Mouse (Mus musculus): ENCODE results near the gene Wdfy3. TPM values are rescaled to one million over a fixed set of nuclear protein-coding genes. Genes with fewer than 3 reads are reported as not detected.
"Not testable (repeated sequence)": the region's sequence is repeated elsewhere in the genome, so short reads cannot be mapped to it uniquely, and the experiment has no call there.

The Wdfy3 gene
- polyA plus RNA-seq, 1 experiment from 2014 or later: 43.3 TPM

DNA sequence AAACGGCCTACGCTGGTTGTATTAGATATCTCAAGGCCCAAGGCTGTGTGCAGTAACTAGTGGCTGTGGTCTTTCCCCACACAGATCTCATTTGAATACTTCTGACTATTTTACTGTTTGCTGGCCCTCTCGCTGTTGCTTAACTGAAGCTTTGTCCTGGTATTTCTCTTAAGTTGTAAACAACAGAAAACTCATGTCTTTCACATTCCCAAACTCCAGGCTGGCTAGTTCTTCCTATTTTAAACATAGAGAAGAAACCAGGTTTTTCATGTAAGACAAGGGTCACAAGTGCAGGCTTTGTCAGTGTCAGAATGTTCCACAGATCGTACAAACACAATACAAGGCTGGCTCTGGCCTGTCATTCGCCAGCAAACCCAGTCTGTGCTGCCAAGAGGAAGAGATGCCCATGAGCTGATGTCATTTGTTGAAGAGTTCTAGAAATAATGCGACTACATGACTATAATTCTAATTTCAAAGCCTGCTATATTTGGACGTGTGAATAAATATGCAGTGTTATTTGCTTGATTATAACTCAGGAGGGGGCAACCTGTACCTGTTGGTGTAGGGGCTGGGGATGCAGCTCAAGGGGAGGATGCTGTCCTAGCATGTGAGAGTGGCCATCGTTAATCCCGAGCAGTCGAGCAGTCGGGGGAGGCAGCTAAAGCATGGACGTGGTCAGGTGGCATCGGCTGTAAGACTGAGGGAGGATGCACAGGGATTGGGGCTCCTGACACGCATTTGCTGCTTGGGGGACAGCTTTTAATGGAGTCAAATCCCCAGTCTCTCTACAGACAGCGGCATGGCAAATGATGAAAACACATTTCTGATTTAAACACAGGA, 136.5 kb downstream of the Wdfy3 start:
- Histone ChIP-seq H3K9me3 (no peaks in the 10 kb centered on the region), H3K27ac (replicated peaks) (no peak overlapping the region), H3K4me3 (no peak overlapping the region), H3K4me2 (replicated peaks) (no peak overlapping the region), H3K36me3 (peaks cover 72% of the 10 kb centered on the region), H3K27me3 (no peaks in the 10 kb centered on the region), H3K9ac (replicated peaks) (no peak overlapping the region), H3K4me1 (peaks cover 3% of the 10 kb centered on the region; the same call in 1 of the 2 replicates)
- 83% methylated on average over 15 of the region's 15 CpGs for WGBS
- no peak for ATAC-seq (ENCODE audit: low FRiP score, low read depth)

- Histone ChIP-seq H3K4me1 (peaks cover 3% of the 10 kb centered on the region; the same call in 1 of the 2 replicates), H3K9me3 (no peaks in the 10 kb centered on the region), H3K36me3 (peaks cover 69% of the 10 kb centered on the region), H3K4me3 (no peak overlapping the region), H3K27ac (replicated peaks) (no peak overlapping the region), H3K4me2 (replicated peaks) (no peak overlapping the region), H3K9ac (replicated peaks) (no peak overlapping the region), H3K27me3 (no peaks in the 10 kb centered on the region)
- 70% methylated on average over 4 of the region's 4 CpGs for WGBS
- ATAC-seq (ENCODE audit: low FRiP score, low read depth): no peak
These were observed 137.7 kb downstream of the Wdfy3 start for GRCm38 (mm10) chr5:101931997-101932396.

DNA sequence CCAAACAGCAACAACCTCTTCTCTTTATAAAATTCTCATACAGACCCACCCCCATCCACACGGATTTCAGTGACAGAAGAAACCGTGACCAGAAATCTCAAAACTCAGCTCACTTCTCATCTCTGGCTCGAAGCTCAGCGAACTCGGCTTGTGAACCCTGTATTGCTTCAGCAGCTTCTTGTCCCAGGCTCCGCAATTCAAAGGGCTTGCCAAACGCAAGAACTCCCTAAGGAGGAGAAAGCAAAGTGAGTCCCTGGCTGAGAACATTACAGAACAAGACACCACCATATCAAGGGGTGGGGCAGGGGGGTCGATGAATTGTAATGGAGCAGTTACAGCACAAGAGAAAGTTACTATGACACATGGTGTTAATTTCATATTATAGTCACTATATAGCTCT, 143.4 kb downstream of the Wdfy3 start:
- ATAC-seq (ENCODE audit: low FRiP score, low read depth): no peak
- Histone ChIP-seq H3K27ac (replicated peaks) (no peak overlapping the region), H3K4me2 (replicated peaks) (no peak overlapping the region), H3K27me3 (no peaks in the 10 kb centered on the region), H3K4me1 (no peaks in the 10 kb centered on the region), H3K36me3 (peaks cover 88% of the 10 kb centered on the region), H3K4me3 (no peak overlapping the region), H3K9me3 (no peaks in the 10 kb centered on the region), H3K9ac (replicated peaks) (no peak overlapping the region)
- WGBS: 95% methylated on average over 8 of the region's 8 CpGs

- WGBS: 44% methylated on average over 11 of the region's 11 CpGs
- Histone ChIP-seq H3K9me3 (no peaks in the 10 kb centered on the region), H3K27ac (replicated peaks) (no peak overlapping the region), H3K9ac (replicated peaks) (no peak overlapping the region), H3K36me3 (peaks cover 91% of the 10 kb centered on the region), H3K4me1 (no peaks in the 10 kb centered on the region), H3K27me3 (no peaks in the 10 kb centered on the region), H3K4me2 (replicated peaks) (no peak overlapping the region), H3K4me3 (no peak overlapping the region)
- ATAC-seq (ENCODE audit: low FRiP score, low read depth): no peak
These were observed 146.0 kb downstream of the Wdfy3 start for GRCm38 (mm10) chr5:101923710-101924109.

DNA sequence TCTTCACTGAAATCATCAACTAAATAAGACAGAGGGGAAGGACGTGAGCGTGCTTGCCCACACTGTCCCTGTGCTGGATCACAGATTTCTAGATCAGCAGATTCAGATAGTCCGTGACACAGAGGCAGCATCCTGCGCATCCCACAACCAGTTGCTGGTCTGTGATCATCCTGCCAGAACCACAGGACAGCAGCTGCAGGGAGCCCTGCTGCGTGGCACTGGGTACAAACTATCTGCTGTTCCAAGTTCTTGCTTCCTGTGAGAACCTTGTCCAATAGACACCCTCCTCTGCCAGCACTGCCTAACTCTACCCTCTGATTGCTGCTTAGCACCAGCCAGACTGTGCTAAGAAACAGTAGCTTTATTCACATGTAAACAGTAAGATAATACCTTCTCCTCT, 150.2 kb downstream of the Wdfy3 start:
- Histone ChIP-seq H3K27ac (replicated peaks) (no peak overlapping the region), H3K36me3 (peaks cover 90% of the 10 kb centered on the region), H3K4me3 (no peak overlapping the region), H3K9me3 (no peaks in the 10 kb centered on the region), H3K9ac (replicated peaks) (no peak overlapping the region), H3K4me1 (no peaks in the 10 kb centered on the region), H3K4me2 (replicated peaks) (no peak overlapping the region), H3K27me3 (no peaks in the 10 kb centered on the region)
- 92% methylated on average over 5 of the region's 5 CpGs for WGBS
- no peak for ATAC-seq (ENCODE audit: low FRiP score, low read depth)

DNA sequence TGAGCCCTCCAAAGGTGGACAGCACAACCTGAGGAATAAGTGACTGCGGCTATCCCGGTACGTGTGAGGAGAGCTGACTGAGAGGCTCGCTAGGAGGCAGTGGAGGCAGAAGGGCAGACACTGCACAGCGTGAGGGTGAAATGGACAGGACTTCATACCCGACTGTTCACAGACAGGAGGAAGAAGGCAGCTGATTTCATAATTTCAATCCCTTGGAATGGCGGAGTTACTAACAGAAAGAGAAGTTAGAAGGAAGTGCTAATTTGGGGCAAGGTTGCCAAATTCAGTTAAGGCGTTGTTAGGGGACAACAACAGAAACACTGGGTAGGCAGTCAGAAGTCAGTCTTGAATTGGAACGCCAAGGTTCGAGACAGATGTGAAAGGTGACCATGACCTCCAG, 160.3 kb downstream of the Wdfy3 start:
- H3K27me3 ChIP-seq: no peaks in the 10 kb centered on the region
- 93% methylated on average over 10 of the region's 10 CpGs for WGBS
- ATAC-seq (ENCODE audit: low FRiP score, low read depth): no peak
- H3K4me3 ChIP-seq: no peak overlapping the region
- peaks cover 85% of the 10 kb centered on the region for H3K36me3 ChIP-seq
- no peak overlapping the region for H3K9ac ChIP-seq (replicated peaks)
- H3K4me1 ChIP-seq: no peaks in the 10 kb centered on the region
- H3K4me2 ChIP-seq (replicated peaks): no peak overlapping the region
- no peaks in the 10 kb centered on the region for H3K9me3 ChIP-seq
- no peak overlapping the region for H3K27ac ChIP-seq (replicated peaks)

DNA sequence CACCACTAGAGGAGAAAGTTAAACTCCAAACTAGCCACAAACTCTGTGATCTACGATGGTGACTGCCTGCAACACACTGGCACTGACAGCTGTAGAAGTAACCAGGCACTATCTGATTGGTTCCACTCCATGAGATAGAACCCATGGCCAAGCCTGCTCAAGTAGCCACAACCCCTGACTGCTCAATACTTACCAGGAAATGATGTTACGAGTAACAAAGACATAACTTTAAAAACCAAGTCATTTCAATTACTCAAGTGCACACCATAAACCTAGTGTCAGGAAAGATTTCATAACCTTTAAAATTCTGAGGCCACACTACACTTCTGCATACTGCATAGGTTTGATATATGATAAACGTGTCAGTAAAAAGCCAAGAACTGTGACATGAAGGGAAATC, 164.1 kb downstream of the Wdfy3 start:
- H3K4me1 ChIP-seq: no peaks in the 10 kb centered on the region
- H3K27me3 ChIP-seq: no peaks in the 10 kb centered on the region
- ATAC-seq (ENCODE audit: low FRiP score, low read depth): no peak
- no peak overlapping the region for H3K4me2 ChIP-seq (replicated peaks)
- 95% methylated on average over 3 of the region's 3 CpGs for WGBS
- H3K4me3 ChIP-seq: no peak overlapping the region
- peaks cover 84% of the 10 kb centered on the region for H3K36me3 ChIP-seq
- H3K9ac ChIP-seq (replicated peaks): no peak overlapping the region
- no peak overlapping the region for H3K27ac ChIP-seq (replicated peaks)
- no peaks in the 10 kb centered on the region for H3K9me3 ChIP-seq

GRCm38 (mm10) chr5:101904841-101905240, 164.9 kb downstream of the Wdfy3 start:
- H3K36me3 ChIP-seq: peaks cover 83% of the 10 kb centered on the region
- ATAC-seq (ENCODE audit: low FRiP score, low read depth); H3K9ac ChIP-seq (replicated peaks); H3K27ac ChIP-seq (replicated peaks); H3K27me3 ChIP-seq; H3K9me3 ChIP-seq; H3K4me1 ChIP-seq; H3K4me2 ChIP-seq (replicated peaks); H3K4me3 ChIP-seq: not testable (repeated sequence)
- 96% methylated on average over 4 of the region's 4 CpGs for WGBS

DNA sequence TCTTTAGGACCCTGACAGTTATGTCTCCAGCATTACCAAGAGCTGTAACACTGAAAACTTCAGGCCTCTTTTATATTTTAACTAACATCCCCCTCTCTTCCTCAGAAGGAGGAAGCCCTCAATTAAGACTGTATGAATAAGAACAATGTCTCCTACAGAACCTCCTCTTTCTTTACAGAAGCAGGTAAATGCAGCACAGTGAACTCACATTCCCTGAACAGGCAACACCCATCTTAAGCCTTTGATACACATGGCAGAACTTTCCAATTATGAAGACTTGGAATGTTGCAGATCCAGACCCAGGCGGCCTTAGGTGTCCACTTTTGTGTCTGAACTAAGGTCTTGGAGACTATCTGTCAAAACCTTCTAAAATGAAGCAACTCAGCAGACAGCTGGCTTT, 167.0 kb downstream of the Wdfy3 start:
- Histone ChIP-seq H3K4me2 (replicated peaks) (no peak overlapping the region), H3K27ac (replicated peaks) (no peak overlapping the region), H3K4me1 (no peaks in the 10 kb centered on the region), H3K9me3 (no peaks in the 10 kb centered on the region), H3K27me3 (no peaks in the 10 kb centered on the region), H3K9ac (replicated peaks) (no peak overlapping the region), H3K36me3 (peaks cover 80% of the 10 kb centered on the region), H3K4me3 (no peak overlapping the region)
- WGBS: 85% methylated on average over 1 of the region's 1 CpGs
- no peak for ATAC-seq (ENCODE audit: low FRiP score, low read depth)

DNA sequence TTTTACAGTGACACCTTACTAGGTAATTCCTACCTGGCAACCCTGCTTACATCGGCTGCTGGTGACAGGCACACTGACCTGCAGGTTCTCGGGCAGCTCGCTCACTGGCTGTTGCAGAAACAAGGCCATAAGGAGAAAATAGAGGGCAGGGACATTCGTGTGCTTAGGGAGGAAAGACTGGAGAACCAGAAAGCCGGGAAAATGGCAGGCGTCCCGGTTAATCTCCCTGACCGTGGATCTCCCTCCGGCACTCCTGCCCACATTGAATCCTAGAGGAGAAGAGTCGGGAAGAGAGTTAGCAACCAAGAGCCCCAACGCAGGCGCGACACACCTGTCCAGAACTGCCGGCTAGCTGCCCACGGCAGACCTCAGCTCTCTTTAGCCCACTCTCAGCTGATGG, 169.7 kb downstream of the Wdfy3 start:
- no peak overlapping the region for H3K4me2 ChIP-seq (replicated peaks)
- no peak overlapping the region for H3K27ac ChIP-seq (replicated peaks)
- no peaks in the 10 kb centered on the region for H3K4me1 ChIP-seq
- H3K27me3 ChIP-seq: no peaks in the 10 kb centered on the region
- peaks cover 80% of the 10 kb centered on the region for H3K36me3 ChIP-seq
- WGBS: 90% methylated on average over 15 of the region's 15 CpGs
- no peak overlapping the region for H3K9ac ChIP-seq (replicated peaks)
- no peaks in the 10 kb centered on the region for H3K9me3 ChIP-seq
- no peak for ATAC-seq (ENCODE audit: low FRiP score, low read depth)
- H3K4me3 ChIP-seq: no peak overlapping the region

DNA sequence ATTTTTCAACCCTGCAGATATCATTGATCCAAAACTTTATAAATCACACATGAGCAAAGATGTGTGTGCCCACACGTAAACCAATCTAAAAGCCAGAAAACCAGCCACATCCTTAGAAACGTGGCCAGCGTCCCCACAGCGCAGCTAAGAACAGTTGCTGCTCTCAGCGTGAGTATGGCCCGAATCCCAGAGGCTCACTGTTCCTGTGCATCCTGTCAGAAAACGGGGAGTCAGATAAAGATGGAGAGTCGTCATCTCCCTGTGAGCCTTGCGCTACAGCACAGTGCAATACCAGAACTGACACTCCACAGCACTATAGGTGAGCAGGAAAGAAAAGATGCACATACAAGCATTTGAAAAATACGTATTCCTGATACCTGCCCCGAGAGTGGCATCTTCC, 172.9 kb downstream of the Wdfy3 start:
- Histone ChIP-seq H3K36me3 (peaks cover 88% of the 10 kb centered on the region), H3K27ac (replicated peaks) (no peak overlapping the region), H3K4me3 (no peak overlapping the region), H3K4me2 (replicated peaks) (no peak overlapping the region), H3K27me3 (no peaks in the 10 kb centered on the region), H3K9me3 (no peaks in the 10 kb centered on the region), H3K9ac (replicated peaks) (no peak overlapping the region), H3K4me1 (no peaks in the 10 kb centered on the region)
- no peak for ATAC-seq (ENCODE audit: low FRiP score, low read depth)
- 94% methylated on average over 11 of the region's 11 CpGs for WGBS

GRCm38 (mm10) chr5:101895717-101896645, 173.7 kb downstream of the Wdfy3 start:
- Histone ChIP-seq H3K4me2 (replicated peaks) (no peak overlapping the region), H3K36me3 (peaks cover 86% of the 10 kb centered on the region), H3K27ac (replicated peaks) (no peak overlapping the region), H3K27me3 (no peaks in the 10 kb centered on the region), H3K9ac (replicated peaks) (no peak overlapping the region), H3K4me1 (no peaks in the 10 kb centered on the region), H3K9me3 (no peaks in the 10 kb centered on the region), H3K4me3 (no peak overlapping the region)
- WGBS: 92% methylated on average over 18 of the region's 18 CpGs
- no peak for ATAC-seq (ENCODE audit: low FRiP score, low read depth)

Data from midbrain, embryonic 12.5 days (tissue).